Mouse (Mus musculus): ENCODE data around the gene Tmem88. TPM values are rescaled to one million over a fixed set of nuclear protein-coding genes. Genes with fewer than 3 reads are reported as not detected.

Tmem88 gene
- polyA plus RNA-seq, 1 experiment from 2014 or later: 4.7 TPM

DNA sequence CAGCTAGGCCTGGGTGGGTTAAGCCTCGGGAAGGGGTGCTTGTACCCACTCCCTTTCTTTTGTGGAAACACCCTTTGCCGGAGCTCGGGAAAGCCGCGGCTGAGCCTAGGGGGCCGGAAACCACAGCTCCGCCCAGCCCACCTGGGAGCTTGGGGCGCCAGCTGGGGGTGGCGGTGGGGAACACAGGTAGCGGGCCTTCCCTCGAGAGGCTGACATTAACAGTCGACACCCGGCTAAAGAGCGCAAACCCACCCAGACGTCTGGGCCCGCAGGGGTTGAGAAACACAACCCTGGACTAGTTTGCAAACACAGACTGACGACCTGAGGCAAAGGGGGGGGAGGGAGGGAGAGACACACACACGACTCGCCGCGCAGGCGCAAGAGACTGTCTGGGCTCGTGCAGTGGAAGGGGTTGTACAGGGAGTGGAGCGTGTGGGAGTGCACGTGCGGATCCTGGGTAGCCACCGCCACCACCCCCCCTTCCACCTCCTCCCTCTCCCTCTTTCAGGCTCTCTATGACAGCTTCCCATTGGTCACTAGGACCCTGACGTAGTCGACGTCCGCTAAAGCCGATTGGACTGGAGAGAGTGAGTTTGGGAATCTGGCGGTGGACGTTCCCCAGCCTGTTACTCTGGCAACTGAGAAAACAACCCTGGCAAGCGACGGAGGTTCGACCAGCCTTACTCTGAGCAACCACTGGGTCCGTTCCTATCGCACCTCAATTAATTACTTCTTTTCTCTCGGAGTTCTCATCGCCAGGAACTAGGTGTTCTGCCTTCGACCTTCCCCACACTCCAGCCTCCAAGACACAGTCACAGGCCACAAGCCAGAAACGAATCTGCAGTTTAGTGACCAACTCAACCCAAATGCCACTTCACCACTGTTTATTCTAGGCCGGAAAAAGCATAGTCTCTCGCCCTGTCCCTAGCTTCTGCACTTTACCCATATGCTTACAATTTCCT, 20.7 kb upstream of the Tmem88 start:
- peaks cover 25% of the 10 kb centered on the region for H3K27me3 ChIP-seq (replicated peaks; ENCODE audit: control insufficient read depth, insufficient read depth, low read length)
- no peaks in the 10 kb centered on the region for H3K36me3 ChIP-seq (ENCODE audit: control insufficient read depth, insufficient read depth, low read length)
- DNase-seq (ENCODE audit: low spot score) (peak; percentile 98), ATAC-seq (peak; percentile 90)
- H3K9me3 ChIP-seq (replicated peaks; ENCODE audit: control insufficient read depth, low read length): no peaks in the 10 kb centered on the region
- WGBS: under 1% methylated on average over 45 of the region's 45 CpGs
- peaks cover 42% of the 10 kb centered on the region for H3K4me1 ChIP-seq (ENCODE audit: control insufficient read depth, insufficient read depth, low read length)
- H3K4me3 ChIP-seq (ENCODE audit: low read depth, low read length): peak overlapping the region; percentile 77
- H3K9ac ChIP-seq (ENCODE audit: low read length): peak overlapping the region; percentile 54
- H3K4me2 ChIP-seq (ENCODE audit: low read length): peak overlapping the region; percentile 95
- H3K27ac ChIP-seq (ENCODE audit: low read depth, low read length): peak overlapping the region; percentile 99

DNA sequence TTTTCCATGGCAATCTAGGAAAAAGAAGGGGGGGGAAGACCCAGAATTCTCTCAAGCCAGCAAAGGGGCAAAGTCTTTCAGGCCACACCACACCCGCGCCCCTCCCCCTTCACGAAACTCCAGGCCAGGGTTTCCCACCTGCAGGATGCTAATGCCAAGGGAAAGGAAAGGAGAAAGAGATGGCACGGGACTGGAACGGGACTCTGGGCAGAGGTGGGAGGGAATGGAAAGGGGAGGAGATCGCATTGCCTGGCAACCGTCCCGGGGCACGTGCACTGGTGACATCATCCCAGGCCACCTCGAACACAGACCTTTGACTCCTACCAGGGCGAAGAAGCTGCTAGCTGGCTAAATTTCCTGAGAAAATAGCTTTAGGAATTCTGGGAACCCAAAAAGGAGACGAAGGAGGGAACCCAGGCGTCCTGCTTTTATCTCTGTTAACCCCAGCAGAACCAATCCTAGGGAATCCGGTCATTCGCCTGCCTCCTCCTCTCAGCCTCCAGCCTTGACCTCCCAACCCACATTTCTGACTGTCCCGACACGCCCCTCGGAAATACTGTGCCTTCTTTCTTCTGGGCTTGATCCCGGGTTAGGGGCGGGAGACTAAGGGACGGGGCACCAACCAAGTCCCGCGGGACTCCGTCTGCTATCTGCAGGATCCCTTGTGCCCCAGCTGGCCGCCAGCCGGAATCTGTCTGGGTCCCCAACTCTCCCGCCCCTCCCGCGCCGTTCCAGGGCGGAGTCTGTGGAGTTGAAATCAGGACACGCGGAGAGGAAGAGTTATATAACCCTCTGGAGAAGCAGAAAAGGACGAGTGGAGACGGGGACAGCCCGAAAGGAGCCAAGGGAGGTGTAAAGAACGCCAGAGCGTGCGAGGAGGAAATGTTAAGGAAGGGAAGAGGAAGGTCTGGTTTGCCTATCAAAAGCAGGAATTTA, 19.7 kb upstream of the Tmem88 start:
- peaks cover 21% of the 10 kb centered on the region for H3K27me3 ChIP-seq (replicated peaks; ENCODE audit: control insufficient read depth, insufficient read depth, low read length)
- H3K9ac ChIP-seq (ENCODE audit: low read length): peak overlapping the region; percentile 56
- H3K9me3 ChIP-seq (replicated peaks; ENCODE audit: control insufficient read depth, low read length): no peaks in the 10 kb centered on the region
- WGBS: 0% methylated on average over 39 of the region's 39 CpGs
- peaks cover 8% of the 10 kb centered on the region; the same call in 1 of the 2 replicates for H3K36me3 ChIP-seq (ENCODE audit: control insufficient read depth, insufficient read depth, low read length)
- H3K27ac ChIP-seq (ENCODE audit: low read depth, low read length): peak overlapping the region; percentile 99
- DNase-seq (ENCODE audit: low spot score): peak; percentile 96
- peak; percentile 24 for ATAC-seq
- peak overlapping the region; percentile 95 for H3K4me2 ChIP-seq (ENCODE audit: low read length)
- peaks cover 52% of the 10 kb centered on the region for H3K4me1 ChIP-seq (ENCODE audit: control insufficient read depth, insufficient read depth, low read length)
- peak overlapping the region; percentile 77 for H3K4me3 ChIP-seq (ENCODE audit: low read depth, low read length)

DNA sequence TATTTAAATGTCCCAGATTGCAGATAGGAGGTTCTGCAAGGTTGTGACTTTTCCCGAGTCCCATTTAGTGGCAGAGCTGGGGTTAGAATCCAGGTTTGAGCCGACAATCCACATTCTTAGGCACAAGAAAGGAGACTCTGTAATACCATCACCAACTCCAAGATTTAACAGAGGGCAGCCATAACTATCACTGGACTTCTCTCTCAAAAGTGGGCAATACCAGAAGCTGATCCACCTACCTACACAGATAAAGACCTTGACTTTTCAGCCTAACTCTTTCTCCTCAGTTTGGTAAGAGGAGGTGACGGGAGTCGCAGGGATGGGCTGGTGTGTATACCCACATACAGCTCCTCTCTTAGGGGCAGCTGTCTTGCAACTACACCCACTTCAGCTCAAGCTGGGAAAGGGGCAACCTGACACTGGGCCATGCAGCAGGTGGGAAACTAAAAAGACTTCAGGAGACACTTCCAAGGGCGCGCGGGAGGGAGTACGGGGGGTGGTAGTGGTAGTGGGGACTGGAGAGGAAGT, 19.0 kb upstream of the Tmem88 start:
- 3% methylated on average over 8 of the region's 8 CpGs for WGBS

DNA sequence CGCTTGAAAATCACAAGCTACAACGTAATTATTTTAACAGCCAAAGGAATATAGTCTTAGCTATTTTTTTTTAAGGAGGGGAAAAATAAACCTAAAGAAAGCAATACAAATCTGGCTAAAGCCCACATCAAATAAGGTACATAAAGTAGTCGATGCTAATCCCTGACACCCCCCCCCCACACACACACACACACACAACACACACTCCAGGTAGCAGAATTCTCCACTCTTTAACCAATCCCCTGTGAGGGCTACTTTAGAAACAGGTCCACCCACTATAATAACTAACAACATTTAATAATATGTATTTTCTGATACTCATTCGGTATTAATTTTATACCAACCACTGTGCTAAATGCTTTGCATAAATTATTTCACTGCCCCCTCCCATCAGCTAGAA, 18.5 kb upstream of the Tmem88 start:
- peak overlapping the region; percentile 99 for H3K27ac ChIP-seq (ENCODE audit: low read depth, low read length)
- H3K4me1 ChIP-seq (ENCODE audit: control insufficient read depth, insufficient read depth, low read length): peaks cover 62% of the 10 kb centered on the region
- no peaks in the 10 kb centered on the region for H3K9me3 ChIP-seq (replicated peaks; ENCODE audit: control insufficient read depth, low read length)
- 2% methylated on average over 4 of the region's 4 CpGs for WGBS
- H3K4me2 ChIP-seq (ENCODE audit: low read length): peak overlapping the region; percentile 95
- ATAC-seq: no peak
- DNase-seq (ENCODE audit: low spot score): no peak
- peak overlapping the region; percentile 56 for H3K9ac ChIP-seq (ENCODE audit: low read length)
- H3K4me3 ChIP-seq (ENCODE audit: low read depth, low read length): peak overlapping the region; percentile 77
- peaks cover 19% of the 10 kb centered on the region for H3K36me3 ChIP-seq (ENCODE audit: control insufficient read depth, insufficient read depth, low read length)
- H3K27me3 ChIP-seq (replicated peaks; ENCODE audit: control insufficient read depth, insufficient read depth, low read length): peaks cover 10% of the 10 kb centered on the region

More for the DNA sequence above, 19.0 kb upstream of the Tmem88 start:
- peaks cover 13% of the 10 kb centered on the region for H3K27me3 ChIP-seq (replicated peaks; ENCODE audit: control insufficient read depth, insufficient read depth, low read length)
- peak overlapping the region; percentile 95 for H3K4me2 ChIP-seq (ENCODE audit: low read length)
- H3K27ac ChIP-seq (ENCODE audit: low read depth, low read length): peak overlapping the region; percentile 99
- DNase-seq (ENCODE audit: low spot score): no peak
- no peaks in the 10 kb centered on the region for H3K9me3 ChIP-seq (replicated peaks; ENCODE audit: control insufficient read depth, low read length)
- ATAC-seq: no peak
- H3K4me1 ChIP-seq (ENCODE audit: control insufficient read depth, insufficient read depth, low read length): peaks cover 59% of the 10 kb centered on the region
- H3K4me3 ChIP-seq (ENCODE audit: low read depth, low read length): peak overlapping the region; percentile 77
- peaks cover 15% of the 10 kb centered on the region for H3K36me3 ChIP-seq (ENCODE audit: control insufficient read depth, insufficient read depth, low read length)
- H3K9ac ChIP-seq (ENCODE audit: low read length): peak overlapping the region; percentile 56

DNA sequence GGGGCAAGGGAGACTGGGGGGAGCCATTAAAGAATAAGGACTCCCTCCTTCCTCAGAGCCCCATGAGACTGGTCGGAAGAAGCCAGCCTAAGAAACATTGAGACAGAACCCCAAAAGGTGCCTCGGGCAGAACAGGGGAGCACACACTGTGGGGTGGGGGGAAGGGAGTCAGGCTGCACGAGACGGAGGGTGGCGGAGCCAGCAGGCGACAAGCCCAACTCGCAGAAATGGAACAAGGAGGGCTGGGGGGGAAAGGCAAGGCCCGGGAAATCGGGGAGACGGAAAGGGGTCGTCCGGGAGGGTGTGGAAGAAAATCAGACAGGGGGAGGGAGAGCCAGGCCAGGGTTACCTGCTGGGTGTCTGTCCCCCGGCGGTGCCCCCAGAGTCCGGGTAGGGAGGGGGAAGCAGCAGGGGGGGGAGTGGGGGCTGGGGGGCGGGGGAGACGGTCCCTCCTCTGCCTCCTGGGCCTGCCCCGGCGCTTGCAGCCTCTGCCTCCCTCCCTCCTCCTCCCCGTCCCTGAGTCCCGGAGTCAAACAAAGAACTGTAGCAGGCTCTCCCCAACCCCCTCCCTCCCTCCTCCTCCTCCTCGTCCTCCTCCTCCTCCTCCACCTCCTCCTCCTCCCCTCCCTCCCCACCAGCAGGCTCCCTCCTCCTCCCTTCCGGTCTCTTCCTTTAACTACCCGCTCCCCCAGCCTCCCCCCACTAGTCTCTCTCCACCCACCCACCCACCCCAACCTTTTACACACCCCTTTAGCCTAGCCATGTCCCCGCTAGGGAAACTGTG, 17.8 kb upstream of the Tmem88 start:
- peak overlapping the region; percentile 99 for H3K27ac ChIP-seq (ENCODE audit: low read depth, low read length)
- peak; percentile 18; the same call in 1 of the 2 replicates for ATAC-seq
- peak; percentile 93 for DNase-seq (ENCODE audit: low spot score)
- H3K4me1 ChIP-seq (ENCODE audit: control insufficient read depth, insufficient read depth, low read length): peaks cover 62% of the 10 kb centered on the region
- no peaks in the 10 kb centered on the region for H3K9me3 ChIP-seq (replicated peaks; ENCODE audit: control insufficient read depth, low read length)
- peak overlapping the region; percentile 99 for H3K9ac ChIP-seq (ENCODE audit: low read length)
- peaks cover 4% of the 10 kb centered on the region for H3K27me3 ChIP-seq (replicated peaks; ENCODE audit: control insufficient read depth, insufficient read depth, low read length)
- H3K4me3 ChIP-seq (ENCODE audit: low read depth, low read length): peak overlapping the region; percentile 77
- peak overlapping the region; percentile 99 for H3K4me2 ChIP-seq (ENCODE audit: low read length)
- 0% methylated on average over 15 of the region's 25 CpGs for WGBS
- peaks cover 19% of the 10 kb centered on the region for H3K36me3 ChIP-seq (ENCODE audit: control insufficient read depth, insufficient read depth, low read length)

DNA sequence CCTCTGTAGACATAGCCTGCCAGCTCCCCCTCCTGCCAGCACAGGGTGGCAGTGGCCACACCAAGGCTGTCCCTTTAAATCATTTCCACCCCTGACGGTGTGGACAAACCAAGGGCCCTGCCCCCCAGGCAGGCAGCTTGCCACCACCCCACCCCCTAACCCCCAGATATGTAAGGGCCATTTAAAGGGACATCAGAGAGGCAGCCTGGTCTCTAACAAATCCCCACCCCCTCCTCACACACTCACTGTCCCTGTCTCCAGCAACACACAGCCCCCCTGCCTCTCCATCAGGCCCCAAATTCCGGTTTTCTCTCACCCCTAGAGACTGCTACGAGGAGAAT, 17.3 kb upstream of the Tmem88 start:
- Histone ChIP-seq H3K27ac (ENCODE audit: low read depth, low read length) (peak overlapping the region; percentile 99), H3K4me3 (ENCODE audit: low read depth, low read length) (peak overlapping the region; percentile 77), H3K9me3 (replicated peaks; ENCODE audit: control insufficient read depth, low read length) (no peaks in the 10 kb centered on the region), H3K36me3 (ENCODE audit: control insufficient read depth, insufficient read depth, low read length) (peaks cover 19% of the 10 kb centered on the region), H3K4me1 (ENCODE audit: control insufficient read depth, insufficient read depth, low read length) (peaks cover 57% of the 10 kb centered on the region), H3K9ac (ENCODE audit: low read length) (peak overlapping the region; percentile 99), H3K4me2 (ENCODE audit: low read length) (peak overlapping the region; percentile 99), H3K27me3 (replicated peaks; ENCODE audit: control insufficient read depth, insufficient read depth, low read length) (no peaks in the 10 kb centered on the region)
- peak; percentile 2 for ATAC-seq
- DNase-seq (ENCODE audit: low spot score): peak; percentile 77
- WGBS: 0% methylated on average over 3 of the region's 3 CpGs

DNA sequence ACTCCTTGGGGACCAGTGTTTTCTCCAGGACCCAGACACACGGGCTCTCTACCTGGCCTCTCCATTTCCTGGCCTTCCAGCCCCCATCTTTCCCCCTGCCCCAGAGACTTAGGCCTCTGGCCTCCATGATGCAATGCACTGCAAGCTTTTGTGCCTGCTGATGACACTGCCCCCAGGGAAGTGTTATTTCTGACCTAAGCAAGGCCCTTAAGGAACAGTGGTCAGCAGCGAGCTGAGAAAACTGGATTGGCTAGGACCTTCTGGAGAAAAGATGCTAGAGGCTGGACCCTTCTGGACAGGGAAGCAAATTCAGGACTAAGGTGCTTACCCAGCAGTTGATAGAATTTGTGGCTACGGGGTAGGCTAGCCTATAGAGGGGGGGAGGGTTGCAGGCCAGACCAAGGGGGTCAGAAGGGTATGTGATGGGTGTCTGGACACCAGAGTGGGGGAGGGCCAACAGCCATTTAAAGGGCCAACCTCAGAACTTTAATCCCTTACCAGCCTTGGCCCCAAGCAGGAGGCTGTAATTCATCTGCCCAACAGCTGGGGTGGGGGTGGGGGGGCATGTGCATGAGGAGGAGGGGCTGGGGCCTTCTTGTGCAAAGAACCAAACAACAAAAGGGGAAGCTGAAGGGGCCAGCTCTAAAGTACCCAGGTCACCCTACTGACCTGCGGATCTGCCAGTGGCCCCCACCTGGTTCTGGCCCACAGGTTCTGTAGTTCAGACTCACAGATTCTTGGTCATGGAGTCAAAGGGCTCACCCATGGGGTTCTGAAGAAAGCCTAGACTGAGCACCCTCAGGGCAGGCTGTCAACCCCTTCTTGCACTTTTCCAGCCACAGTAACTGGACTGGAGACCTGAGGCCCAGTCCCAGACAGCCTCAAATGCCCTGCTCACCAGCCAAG, 16.6 kb upstream of the Tmem88 start:
- Histone ChIP-seq H3K9me3 (replicated peaks; ENCODE audit: control insufficient read depth, low read length) (no peaks in the 10 kb centered on the region), H3K9ac (ENCODE audit: low read length) (peak overlapping the region; percentile 99), H3K36me3 (ENCODE audit: control insufficient read depth, insufficient read depth, low read length) (peaks cover 19% of the 10 kb centered on the region), H3K27ac (ENCODE audit: low read depth, low read length) (peak overlapping the region; percentile 99), H3K4me1 (ENCODE audit: control insufficient read depth, insufficient read depth, low read length) (peaks cover 52% of the 10 kb centered on the region), H3K4me2 (ENCODE audit: low read length) (peak overlapping the region; percentile 99), H3K27me3 (replicated peaks; ENCODE audit: control insufficient read depth, insufficient read depth, low read length) (no peaks in the 10 kb centered on the region), H3K4me3 (ENCODE audit: low read depth, low read length) (peak overlapping the region; percentile 77)
- DNase-seq (ENCODE audit: low spot score): no peak
- no peak for ATAC-seq
- WGBS: 12% methylated on average over 4 of the region's 4 CpGs

Data from forebrain, embryonic 14.5 days (tissue).